Mouse (Mus musculus) C2C12 (cell line): ENCODE results near the gene Rbms2. TPM values are rescaled to one million over a fixed set of nuclear protein-coding genes. Genes with fewer than 3 reads are reported as not detected.

Experiments used
- H3K27me3 ChIP-seq: one replicate; pipeline ENCODE4 v1.6.1; 2011; ENCODE audit not compliant: control insufficient read depth, insufficient read depth, insufficient read length
- H3K36me3 ChIP-seq: one replicate; pipeline ENCODE4 v1.6.1; 2011; ENCODE audit not compliant: control insufficient read depth, insufficient read depth
- H3K4me3 ChIP-seq: one replicate; pipeline ENCODE4 v1.5.1; 2011; ENCODE audit warnings: mild to moderate bottlenecking, control low read depth; ENCODE audit not compliant: poor library complexity, insufficient read depth, severe bottlenecking
- H3K79me2 ChIP-seq: one replicate; pipeline ENCODE4 v1.6.1; 2011; ENCODE audit not compliant: control insufficient read depth, insufficient read depth
- H3K79me3 ChIP-seq: one replicate; pipeline ENCODE4 v1.6.1; 2011; ENCODE audit warnings: low read depth, control low read depth
- H3ac ChIP-seq: one replicate; pipeline ENCODE3; 2011; ENCODE audit warnings: low read depth; ENCODE audit not compliant: control insufficient read depth, insufficient read length
- CEBPB ChIP-seq: IDR thresholded peaks from one replicate; pipeline ENCODE4 v1.6.1; 2011; ENCODE audit warnings: low read depth, mild to moderate bottlenecking, control low read depth, moderate library complexity
- CTCF ChIP-seq: IDR thresholded peaks from one replicate; pipeline ENCODE4 v1.5.1; 2011; ENCODE audit not compliant: control insufficient read depth, insufficient read depth, insufficient read length
- FOSL1 ChIP-seq: IDR thresholded peaks from one replicate; pipeline ENCODE4 v1.8.0; 2011; ENCODE audit warnings: mild to moderate bottlenecking, low read length; ENCODE audit not compliant: poor library complexity, insufficient read depth, severe bottlenecking
- MAX ChIP-seq: IDR thresholded peaks from one replicate; pipeline ENCODE4 v1.6.1; 2011; ENCODE audit warnings: mild to moderate bottlenecking, control low read depth
- MYOD1 ChIP-seq: IDR thresholded peaks from one replicate; pipeline ENCODE4 v1.6.1; 2011; ENCODE audit warnings: low read depth; ENCODE audit not compliant: control insufficient read depth, insufficient read length
- MYOG ChIP-seq: IDR thresholded peaks from one replicate; pipeline ENCODE4 v1.6.1; 2011; ENCODE audit not compliant: control insufficient read depth, insufficient read length; ENCODE audit errors: extremely low read depth
- USF1 ChIP-seq: IDR thresholded peaks from one replicate; pipeline ENCODE4 v1.6.1; 2011; ENCODE audit warnings: low read depth, mild to moderate bottlenecking, control low read depth, moderate library complexity
- microRNA-seq: library from miRNA; unstranded; fragments of <30 nt; microRNA quantifications from one replicate; pipeline ENCODE4, GENCODE M21; 2019; ENCODE audit warnings: borderline microRNAs expressed
- polyA plus RNA-seq: library from polyadenylated mRNA; unstranded; fragments of >200 nt; fragmentation: generic; extraction: Trizol; gene quantifications from one replicate; pipeline ENCODE4 v1.2.1, GENCODE M21; 2012; ENCODE audit warnings: missing spikeins

Rbms2 gene
- polyA plus RNA-seq, 1 experiment = 61.4 TPM

DNA sequence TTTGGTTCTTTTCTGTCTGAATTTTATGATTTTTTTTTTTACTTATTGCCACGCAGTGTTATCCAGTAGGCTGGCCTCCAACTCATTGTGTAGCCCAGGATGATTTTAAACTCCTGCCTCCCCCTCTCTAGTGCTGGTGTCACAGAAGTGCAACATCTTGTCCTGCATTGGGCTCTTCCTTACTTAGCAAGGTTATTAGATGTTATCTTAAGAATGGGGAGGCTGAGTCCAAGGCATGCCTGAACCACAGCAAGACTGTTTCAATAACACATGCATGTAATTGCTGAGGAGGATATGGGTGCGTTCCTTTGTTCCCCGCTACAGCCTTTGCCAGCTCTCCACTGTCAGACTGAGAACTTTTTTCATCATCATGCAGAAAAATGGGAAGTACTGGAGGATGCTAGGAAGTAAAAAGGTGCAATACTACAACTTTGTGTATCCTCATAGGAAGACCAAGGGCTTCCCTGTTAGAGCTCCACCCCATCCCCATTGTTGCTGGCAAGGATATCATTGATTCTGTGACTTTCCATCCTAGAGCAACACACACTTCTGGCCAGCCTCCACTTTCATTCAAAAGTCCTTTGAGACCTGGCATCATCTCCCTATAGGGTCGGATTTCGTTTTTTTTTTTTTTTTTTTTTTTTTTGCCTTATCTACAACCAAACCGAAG lies 98.2 kb downstream of the Rbms2 start:
- Histone ChIP-seq H3K79me2 (peaks cover 40% of the 10 kb centered on the region), H3K79me3 (peaks cover 38% of the 10 kb centered on the region), H3K4me3 (peak overlapping the region; percentile 46), H3ac (peak overlapping the region; percentile 74), H3K27me3 (no peaks in the 10 kb centered on the region), H3K36me3 (peaks cover 46% of the 10 kb centered on the region)
- TF ChIP-seq CTCF = no peak
- TF ChIP-seq CEBPB = no peak
- no peak for TF ChIP-seq FOSL1
- TF ChIP-seq MYOD1 = no peak
- TF ChIP-seq USF1 = no peak
- TF ChIP-seq MAX = no peak
- TF ChIP-seq MYOG = no peak

Small RNA genes lying within 50 kb of the gene (microRNA-seq; reads per million reads assigned to microRNA genes)
- gene Mir677 = 33.7 reads per million, percentile 67 among the genes with 10 or more reads in this experiment

Other genes with a start within 250 kb of the Rbms2 start
- not detected for gene Hsd17b6, start 172.7 kb downstream of the Rbms2 start, polyA plus RNA-seq
- gene Prim1, start 165.1 kb downstream of the Rbms2 start, polyA plus RNA-seq = 27.8 TPM
- 936 TPM for gene Naca, start 144.7 kb downstream of the Rbms2 start, polyA plus RNA-seq
- 133 TPM for gene Ptges3, start 121.3 kb downstream of the Rbms2 start, polyA plus RNA-seq
- 3,917 TPM for gene Atp5b, start 97.0 kb downstream of the Rbms2 start, polyA plus RNA-seq
- gene Baz2a, start 88.7 kb downstream of the Rbms2 start, polyA plus RNA-seq = 8.2 TPM
- gene Gls2, start 14.2 kb upstream of the Rbms2 start, polyA plus RNA-seq = 2.8 TPM
- gene Spryd4, start 31.5 kb upstream of the Rbms2 start, polyA plus RNA-seq = 13.4 TPM
- not detected for gene Mip, start 45.5 kb upstream of the Rbms2 start, polyA plus RNA-seq
- 17.7 TPM for gene Timeless, start 51.8 kb upstream of the Rbms2 start, polyA plus RNA-seq
- 0.16 TPM for gene Apon, start 73.8 kb upstream of the Rbms2 start, polyA plus RNA-seq
- not detected for gene Apof, start 88.4 kb upstream of the Rbms2 start, polyA plus RNA-seq
- 3.9 TPM for gene Stat2, start 90.3 kb upstream of the Rbms2 start, polyA plus RNA-seq
- not detected for gene Il23a, start 118.5 kb upstream of the Rbms2 start, polyA plus RNA-seq
- 5.0 TPM for gene Pan2, start 123.0 kb upstream of the Rbms2 start, polyA plus RNA-seq
- 102 TPM for gene Cnpy2, start 142.2 kb upstream of the Rbms2 start, polyA plus RNA-seq
- 212 TPM for gene Cs, start 157.4 kb upstream of the Rbms2 start, polyA plus RNA-seq
- 13.7 TPM for gene Coq10a, start 188.7 kb upstream of the Rbms2 start, polyA plus RNA-seq
- gene Ankrd52, start 196.8 kb upstream of the Rbms2 start, polyA plus RNA-seq = 35.9 TPM
- not detected for gene Slc39a5, start 220.9 kb upstream of the Rbms2 start, polyA plus RNA-seq
- gene Nabp2, start 231.2 kb upstream of the Rbms2 start, polyA plus RNA-seq = 93.0 TPM
- gene Rnf41, start 231.4 kb upstream of the Rbms2 start, polyA plus RNA-seq = 34.0 TPM